Mouse (Mus musculus) activated CD4-positive, CD25-positive, alpha-beta regulatory T cell (primary cell): ENCODE measurements around the gene March10. TPM values are rescaled to one million over a fixed set of nuclear protein-coding genes. Genes with fewer than 3 reads are reported as not detected.

Experiments
- polyA plus RNA-seq, 2 experiments: library from polyadenylated mRNA; unstranded; fragments of 100-300 nt; shearing (Covaris generic); gene quantifications; one replicate each; pipeline ENCODE4 v1.2.1; 2017

The March10 gene
- not detected for polyA plus RNA-seq

DNA sequence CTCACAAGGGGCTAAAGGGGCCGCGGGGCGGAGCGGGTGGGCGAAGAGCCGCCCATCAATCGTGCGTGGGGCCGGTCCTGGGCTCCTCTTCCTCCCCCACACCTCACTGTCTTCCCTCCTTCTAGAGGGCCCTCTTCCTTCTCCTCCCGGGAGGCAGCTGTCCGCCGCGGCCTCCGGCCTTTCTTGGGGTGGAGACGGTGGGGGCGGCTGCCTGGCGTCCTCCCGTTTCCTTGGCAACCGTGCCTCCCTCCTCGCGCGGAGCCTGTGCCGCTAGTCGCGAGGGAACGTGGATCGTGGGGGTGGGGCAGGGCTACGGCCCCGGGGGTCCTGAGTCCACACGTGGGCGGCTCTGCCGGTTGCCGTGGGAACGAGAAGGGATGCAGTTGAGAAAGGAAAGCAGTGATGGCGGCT lies at the start of gene March10:
March10 (minus strand) TSS at position 239 of the 411 bp plus-strand sequence.

Other genes starting within 250 kb of the March10 start
- gene Mrc2, start 164.1 kb downstream of the March10 start, polyA plus RNA-seq = not detected
- 1 to 10 TPM; 2.9 to 4.5 TPM for gene Tanc2, start 133.3 kb upstream of the March10 start, polyA plus RNA-seq